Mouse (Mus musculus): Measurements from ENCODE around the gene Mindy4b-ps. TPM values are rescaled to one million over a fixed set of nuclear protein-coding genes. Genes with fewer than 3 reads are reported as not detected.

Mindy4b-ps gene
- total RNA-seq (2023): not detected in 4 replicates

GRCm38 (mm10) chr3:58822211-58822610, at the start of gene Mindy4b-ps:
Mindy4b-ps (minus strand) TSS chr3:58822311.

Other genes with a start within 250 kb of the Mindy4b-ps start
- gene Selenot, start 245.7 kb downstream of the Mindy4b-ps start, total RNA-seq (2023): 137 to 144 TPM (median 141 TPM) in 4 replicates
- not detected in 4 replicates for gene Erich6, start 185.1 kb downstream of the Mindy4b-ps start, total RNA-seq (2023)
- 116 to 128 TPM (median 121 TPM) in 4 replicates for gene Siah2, start 129.9 kb downstream of the Mindy4b-ps start, total RNA-seq (2023)
- gene Clrn1, start 63.0 kb upstream of the Mindy4b-ps start, total RNA-seq (2023): not detected in 4 replicates
- 0.42 to 1.5 TPM (median 1.0 TPM) in 4 replicates for gene Med12l, start 183.5 kb upstream of the Mindy4b-ps start, total RNA-seq (2023)

All from B cell, adult 62 days (primary cell).